Mouse (Mus musculus) kidney, postnatal 14 days (tissue): Measurements from ENCODE around the gene Pax8.

ENCODE experiments used
- DNase-seq: peaks from one replicate; pipeline ENCODE4 v3.0.0; 2022; ENCODE audit warnings: mixed read lengths

Gene Pax8

GRCm38 (mm10) chr2:24460808-24461127, 14.6 kb downstream of the Pax8 start:
- DNase-seq = peak; percentile 75

GRCm38 (mm10) chr2:24460112-24460807, 15.1 kb downstream of the Pax8 start:
- DNase-seq = peak; percentile 41

GRCm38 (mm10) chr2:24456841-24457240, 18.6 kb downstream of the Pax8 start:
- DNase-seq = no peak

GRCm38 (mm10) chr2:24455057-24455855, 20.1 kb downstream of the Pax8 start:
- peak; percentile 66 for DNase-seq

GRCm38 (mm10) chr2:24454429-24455011, 20.9 kb downstream of the Pax8 start:
- DNase-seq = no peak

GRCm38 (mm10) chr2:24453206-24453605, 22.2 kb downstream of the Pax8 start:
- peak; percentile 77 for DNase-seq

GRCm38 (mm10) chr2:24449111-24449510, 26.3 kb downstream of the Pax8 start:
- no peak for DNase-seq

GRCm38 (mm10) chr2:24443256-24443790, 32.1 kb downstream of the Pax8 start:
- DNase-seq = peak; percentile 53

GRCm38 (mm10) chr2:24442303-24442925, 33.0 kb downstream of the Pax8 start:
- no peak for DNase-seq

- DNase-seq = no peak
Observed at GRCm38 (mm10) chr2:24441899-24442298, 33.5 kb downstream of the Pax8 start.

GRCm38 (mm10) chr2:24440056-24440455, 35.3 kb downstream of the Pax8 start:
- no peak for DNase-seq

GRCm38 (mm10) chr2:24435699-24436098, 39.7 kb downstream of the Pax8 start:
- DNase-seq = no peak

GRCm38 (mm10) chr2:24434670-24435069, 40.7 kb downstream of the Pax8 start:
- DNase-seq = no peak

- no peak for DNase-seq
Observed at GRCm38 (mm10) chr2:24429806-24430205, 45.6 kb downstream of the Pax8 start.

GRCm38 (mm10) chr2:24427866-24428675, 47.3 kb downstream of the Pax8 start:
- peak; percentile 76 for DNase-seq

- DNase-seq = no peak
Observed at GRCm38 (mm10) chr2:24425630-24426029, 49.8 kb downstream of the Pax8 start.

GRCm38 (mm10) chr2:24422815-24423214, 52.6 kb downstream of the Pax8 start:
- no peak for DNase-seq

- peak; percentile 77 for DNase-seq
Observed at GRCm38 (mm10) chr2:24421211-24421863, 54.1 kb downstream of the Pax8 start.

GRCm38 (mm10) chr2:24417564-24417963, 57.8 kb downstream of the Pax8 start:
- DNase-seq = no peak

GRCm38 (mm10) chr2:24417106-24417505, 58.3 kb downstream of the Pax8 start:
- no peak for DNase-seq

GRCm38 (mm10) chr2:24416668-24417067, 58.7 kb downstream of the Pax8 start:
- peak; percentile 63 for DNase-seq

GRCm38 (mm10) chr2:24413677-24414076, 61.7 kb downstream of the Pax8 start:
- no peak for DNase-seq
